Mouse (Mus musculus) neural tube, embryonic 14.5 days (tissue): ENCODE measurements around the gene Blzf1. TPM values are rescaled to one million over a fixed set of nuclear protein-coding genes. Genes with fewer than 3 reads are reported as not detected.

Source experiments
- ATAC-seq: fragments of 200-750 bp; cut with Nextera tagmentation; 2 replicates; pipeline ENCODE4 v1.8.0; 2017; ENCODE audit warnings: low read depth, mild to moderate bottlenecking, moderate TSS enrichment, moderate library complexity
- H3K27ac ChIP-seq: fragments of 300-500 bp; sonication (generic); 2 replicates; pipeline ENCODE4 v1.5.1; 2014; ENCODE audit warnings: low read depth, mild to moderate bottlenecking, control low read depth, low read length, moderate library complexity, mixed read lengths
- H3K27me3 ChIP-seq: fragments of 300-500 bp; sonication (generic); 2 replicates; pipeline ENCODE4 v1.6.1; 2014; ENCODE audit warnings: low read length; ENCODE audit not compliant: control insufficient read depth, insufficient read depth
- H3K36me3 ChIP-seq: fragments of 300-500 bp; sonication (generic); 2 replicates; pipeline ENCODE4 v1.6.1; 2014; ENCODE audit warnings: low read length, mixed read lengths; ENCODE audit not compliant: control insufficient read depth, insufficient read depth
- H3K4me1 ChIP-seq: fragments of 300-500 bp; sonication (generic); 2 replicates; pipeline ENCODE4 v1.6.1; 2014; ENCODE audit warnings: low read length; ENCODE audit not compliant: control insufficient read depth, insufficient read depth
- H3K4me2 ChIP-seq: fragments of 300-500 bp; sonication (generic); 2 replicates; pipeline ENCODE4 v1.6.1; 2014; ENCODE audit warnings: mild to moderate bottlenecking, low read depth, low read length, control low read depth
- H3K4me3 ChIP-seq: fragments of 300-500 bp; sonication (generic); 2 replicates; pipeline ENCODE4 v1.5.1; 2014; ENCODE audit warnings: low read depth, low read length, control low read depth, mixed read lengths
- H3K9ac ChIP-seq: fragments of 300-500 bp; sonication (generic); replicated peaks from 2 replicates; pipeline ENCODE4 v1.6.1; 2014; ENCODE audit warnings: low read depth, mild to moderate bottlenecking, control low read depth, low read length, mixed read lengths
- H3K9me3 ChIP-seq: fragments of 300-500 bp; sonication (generic); 2 replicates; pipeline ENCODE4 v1.6.1; 2016; ENCODE audit warnings: low read length; ENCODE audit not compliant: control insufficient read depth
- WGBS: fragments of 180-500 bp; shearing (Covaris S2); extraction: QIAGEN DNeasy Blood & Tissue Kit; methylation state at CpG from one replicate; pipeline ENCODE4 v1.1.7; 2014; 5-methylcytosine and 5-hydroxymethylcytosine counted together
- polyA plus RNA-seq: library from polyadenylated mRNA; unstranded; fragments of >200 nt; fragmentation: Nextera tagmentation; extraction: Ambion mirVana; gene quantifications from 2 replicates; pipeline ENCODE4 v1.2.1, GENCODE M21; 2014

Blzf1 gene
- polyA plus RNA-seq, 1 experiment from 2014 or later, result 32.1 TPM

DNA sequence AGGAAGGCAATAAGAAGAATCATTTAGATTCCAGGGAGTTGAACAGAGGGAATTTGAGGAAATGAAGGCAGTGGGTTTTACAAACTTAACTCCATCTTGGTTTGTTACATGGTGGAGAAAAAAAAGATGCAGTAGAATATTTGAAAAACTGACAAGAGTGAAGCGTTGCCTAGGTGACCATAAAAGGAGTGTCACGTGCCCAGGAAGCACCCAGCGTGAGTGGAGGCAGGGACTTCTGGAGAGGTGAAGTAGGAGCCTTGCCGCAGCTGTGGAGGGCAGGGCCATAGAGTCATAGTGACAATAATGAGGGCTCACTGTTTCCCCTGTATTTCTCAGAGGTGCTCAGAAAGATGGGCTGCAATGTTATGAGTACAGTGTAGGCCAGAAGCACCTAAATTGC, 28.0 kb downstream of the Blzf1 start:
- WGBS, result 72% methylated on average over 4 of the region's 4 CpGs
- no peak for ATAC-seq
- H3K27me3 ChIP-seq, result no peaks in the 10 kb centered on the region

DNA sequence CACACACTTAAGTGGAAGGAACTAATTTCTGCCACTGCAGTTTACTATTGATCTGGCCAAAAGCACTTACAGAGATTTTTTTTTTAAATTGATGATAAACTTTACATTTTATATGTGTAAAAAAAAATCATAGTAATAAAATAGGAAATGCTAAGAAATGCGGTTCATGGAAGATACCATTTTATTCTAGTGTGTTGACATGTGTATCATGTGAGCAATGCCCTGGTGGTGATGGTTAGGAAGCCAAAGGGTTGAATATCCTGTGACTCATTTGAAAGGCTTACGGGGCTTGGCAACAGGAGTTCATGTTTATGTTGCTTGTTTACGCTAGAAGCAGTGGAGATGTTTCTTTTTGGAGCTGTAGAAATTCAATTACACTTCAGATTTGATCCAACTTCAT, 30.7 kb downstream of the Blzf1 start:
- H3K27ac ChIP-seq, result no peak overlapping the region
- no peaks in the 10 kb centered on the region for H3K4me1 ChIP-seq
- H3K27me3 ChIP-seq, result no peaks in the 10 kb centered on the region
- no peak overlapping the region for H3K9ac ChIP-seq
- no peaks in the 10 kb centered on the region for H3K36me3 ChIP-seq
- H3K4me3 ChIP-seq, result no peak overlapping the region
- no peak for ATAC-seq
- WGBS, result 91% methylated on average over 3 of the region's 3 CpGs
- H3K9me3 ChIP-seq, result no peaks in the 10 kb centered on the region
- H3K4me2 ChIP-seq, result no peak overlapping the region

More for the DNA sequence above, 28.0 kb downstream of the Blzf1 start:
- Histone ChIP-seq H3K9me3 (no peaks in the 10 kb centered on the region), H3K4me2 (no peak overlapping the region), H3K4me1 (no peaks in the 10 kb centered on the region), H3K36me3 (peaks cover 4% of the 10 kb centered on the region; the same call in 1 of the 2 replicates), H3K4me3 (no peak overlapping the region), H3K27ac (no peak overlapping the region), H3K9ac (no peak overlapping the region)

- no peaks in the 10 kb centered on the region for H3K9me3 ChIP-seq
- under 1% methylated on average over 31 of the region's 31 CpGs for WGBS
- H3K4me1 ChIP-seq, result no peaks in the 10 kb centered on the region
- H3K27ac ChIP-seq, result peak within 1 kb of the TSS; percentile 55
- peak; percentile 100 for ATAC-seq
- H3K27me3 ChIP-seq, result no peaks in the 10 kb centered on the region
- peak within 1 kb of the TSS; percentile 65 for H3K4me2 ChIP-seq
- H3K4me3 ChIP-seq, result peak within 1 kb of the TSS; percentile 61
- peak within 1 kb of the TSS; percentile 59 for H3K9ac ChIP-seq
- no peaks in the 10 kb centered on the region for H3K36me3 ChIP-seq
Observed at GRCm38 (mm10) chr1:164275455-164275954, 31.8 kb downstream of the Blzf1 start, which contains the start of gene Ccdc181. TSS of gene Ccdc181 (plus strand) at chr1:164275585.

- Histone ChIP-seq H3K36me3 (no peaks in the 10 kb centered on the region), H3K9me3 (no peaks in the 10 kb centered on the region), H3K27me3 (no peaks in the 10 kb centered on the region), H3K4me3 (no peak overlapping the region), H3K9ac (no peak overlapping the region), H3K4me1 (no peaks in the 10 kb centered on the region), H3K27ac (no peak overlapping the region), H3K4me2 (no peak overlapping the region)
- no peak for ATAC-seq
- 74% methylated on average over 6 of the region's 6 CpGs for WGBS
Observed at GRCm38 (mm10) chr1:164273659-164274058, 33.6 kb downstream of the Blzf1 start.

GRCm38 (mm10) chr1:164270941-164271340, 36.3 kb downstream of the Blzf1 start:
- no peak overlapping the region for H3K4me2 ChIP-seq
- H3K27ac ChIP-seq, result no peak overlapping the region
- no peak overlapping the region for H3K9ac ChIP-seq
- no peaks in the 10 kb centered on the region for H3K36me3 ChIP-seq
- H3K27me3 ChIP-seq, result no peaks in the 10 kb centered on the region
- H3K4me1 ChIP-seq, result no peaks in the 10 kb centered on the region
- no peak for ATAC-seq
- H3K9me3 ChIP-seq, result no peaks in the 10 kb centered on the region
- no peak overlapping the region for H3K4me3 ChIP-seq
- WGBS, result 88% methylated on average over 7 of the region's 7 CpGs

- no peak overlapping the region for H3K9ac ChIP-seq
- ATAC-seq, result no peak
- no peaks in the 10 kb centered on the region for H3K9me3 ChIP-seq
- peaks cover 8% of the 10 kb centered on the region; the same call in 1 of the 2 replicates for H3K36me3 ChIP-seq
- H3K27ac ChIP-seq, result no peak overlapping the region
- no peak overlapping the region for H3K4me3 ChIP-seq
- no peaks in the 10 kb centered on the region for H3K27me3 ChIP-seq
- no peak overlapping the region for H3K4me2 ChIP-seq
- WGBS, result 91% methylated on average over 7 of the region's 7 CpGs
- no peaks in the 10 kb centered on the region for H3K4me1 ChIP-seq
Observed at GRCm38 (mm10) chr1:164261553-164261952, 45.7 kb downstream of the Blzf1 start.

GRCm38 (mm10) chr1:164260171-164261028, 46.9 kb downstream of the Blzf1 start:
- Histone ChIP-seq H3K4me1 (no peaks in the 10 kb centered on the region), H3K4me3 (no peak overlapping the region), H3K4me2 (no peak overlapping the region), H3K9ac (no peak overlapping the region), H3K27ac (no peak overlapping the region), H3K27me3 (no peaks in the 10 kb centered on the region), H3K36me3 (peaks cover 8% of the 10 kb centered on the region; the same call in 1 of the 2 replicates), H3K9me3 (no peaks in the 10 kb centered on the region)
- ATAC-seq, result no peak
- 89% methylated on average over 16 of the region's 16 CpGs for WGBS

- 85% methylated on average over 3 of the region's 3 CpGs for WGBS
- Histone ChIP-seq H3K36me3 (no peaks in the 10 kb centered on the region), H3K9ac (no peak overlapping the region), H3K27ac (no peak overlapping the region), H3K4me3 (no peak overlapping the region), H3K9me3 (no peaks in the 10 kb centered on the region), H3K4me1 (0 out of 2 replicates have a peak, but pooled peaks cover 8% of the 10 kb centered on the region), H3K27me3 (no peaks in the 10 kb centered on the region), H3K4me2 (no peak overlapping the region)
- no peak for ATAC-seq
Observed at GRCm38 (mm10) chr1:164254836-164255235, 52.5 kb downstream of the Blzf1 start.

GRCm38 (mm10) chr1:164252551-164252950, 54.7 kb downstream of the Blzf1 start:
- H3K36me3 ChIP-seq, result no peaks in the 10 kb centered on the region
- H3K4me2 ChIP-seq, result no peak overlapping the region
- ATAC-seq, result no peak
- no peak overlapping the region for H3K27ac ChIP-seq
- no peak overlapping the region for H3K9ac ChIP-seq
- WGBS, result 64% methylated on average over 5 of the region's 5 CpGs
- H3K9me3 ChIP-seq, result no peaks in the 10 kb centered on the region
- 0 out of 2 replicates have a peak, but pooled peaks cover 10% of the 10 kb centered on the region for H3K4me1 ChIP-seq
- no peaks in the 10 kb centered on the region for H3K27me3 ChIP-seq
- H3K4me3 ChIP-seq, result no peak overlapping the region
